Comparison of ENCODE assay signal across 8 mouse cellular contexts in the genomic region with DNA sequence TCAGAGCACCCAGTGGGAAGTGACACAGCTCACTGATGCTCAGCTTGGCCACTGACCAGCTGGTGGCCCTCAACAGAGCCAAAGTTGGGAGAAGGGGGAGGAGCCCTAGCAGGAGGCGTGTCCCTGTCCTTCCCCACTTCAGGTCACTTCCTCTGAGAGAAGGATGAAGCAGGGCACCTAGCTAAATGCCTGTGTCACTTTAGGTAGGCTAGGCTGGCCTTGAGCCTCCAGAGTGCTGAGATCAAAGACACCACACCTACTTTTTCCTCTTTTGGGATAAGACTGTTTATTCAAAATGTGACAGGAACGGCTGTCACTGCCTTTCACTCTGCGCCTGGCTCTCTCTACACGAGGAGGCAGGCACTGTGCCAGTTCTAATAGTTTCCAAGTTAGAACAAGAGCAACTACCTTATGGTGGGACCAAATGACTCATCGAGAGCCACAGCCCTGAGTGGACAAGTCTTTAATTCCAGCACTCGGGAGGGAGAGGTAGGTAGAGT. TPM values are rescaled to one million over a fixed set of nuclear protein-coding genes. Genes with fewer than 3 reads are reported as not detected.
A peak's percentile ranks its signal among the peaks of the same experiment; 100 is the strongest.
DNase-seq lines count a peak whose midpoint lies in the region; ATAC-seq and TF ChIP-seq lines count a peak whose summit lies in the region.

No protein-coding gene starts in this region.

- no peak for TF ChIP-seq CTCF in layer of hippocampus, adult 2 months (conservative IDR thresholded peaks at IDR 0.05)

- no peak overlapping the region for H3K9ac ChIP-seq in kidney, embryonic 14.5 days (ENCODE audit: low read depth, low read length)
- 0 out of 2 replicates have a peak overlapping the region, but pooled peaks have one; percentile 2 for H3K9ac ChIP-seq in heart, embryonic 13.5 days
- H3K9ac ChIP-seq in stomach, embryonic 14.5 days (replicated peaks; ENCODE audit: low read depth, low read length): no peak overlapping the region
- no peak overlapping the region for H3K9ac ChIP-seq in forebrain, embryonic 12.5 days
- no peak overlapping the region for H3K9ac ChIP-seq in neural tube, embryonic 15.5 days (replicated peaks)

- H3K27ac ChIP-seq in kidney, embryonic 14.5 days (ENCODE audit: low read depth, low read length): no peak overlapping the region
- peak overlapping the region; percentile 84 for H3K27ac ChIP-seq in heart, embryonic 13.5 days (replicated peaks)
- peak overlapping the region; percentile 49; the same call in 1 of the 2 replicates for H3K27ac ChIP-seq in layer of hippocampus, adult 2 months
- H3K27ac ChIP-seq in stomach, embryonic 14.5 days (ENCODE audit: low read length): peak overlapping the region; percentile 48; the same call in 1 of the 2 replicates
- H3K27ac ChIP-seq in forebrain, embryonic 12.5 days: no peak overlapping the region
- no peak overlapping the region for H3K27ac ChIP-seq in neural tube, embryonic 15.5 days (replicated peaks)

- H3K9me3 ChIP-seq in kidney, embryonic 14.5 days (ENCODE audit: control insufficient read depth, low read length): no peaks in the 10 kb centered on the region
- H3K9me3 ChIP-seq in heart, embryonic 13.5 days: no peaks in the 10 kb centered on the region
- H3K9me3 ChIP-seq in stomach, embryonic 14.5 days (ENCODE audit: control insufficient read depth, low read depth, low read length): no peaks in the 10 kb centered on the region
- H3K9me3 ChIP-seq in forebrain, embryonic 12.5 days: no peaks in the 10 kb centered on the region
- no peaks in the 10 kb centered on the region for H3K9me3 ChIP-seq in neural tube, embryonic 15.5 days (replicated peaks)

- peak; percentile 57 for DNase-seq in kidney, adult 18-20 months
- peak; percentile 59 for DNase-seq in layer of hippocampus, adult 2 months (ENCODE audit: low spot score in 2 of 2)
- no peak for DNase-seq in ovary, adult 18-20 months (ENCODE audit: low spot score)

- no peak for ATAC-seq in kidney, embryonic 14.5 days (ENCODE audit: low FRiP score, low TSS enrichment)
- ATAC-seq in heart, embryonic 13.5 days (ENCODE audit: extremely low read depth, insufficient number of reproducible peaks, low FRiP score, low TSS enrichment): peak; percentile 40
- ATAC-seq in stomach, embryonic 14.5 days (ENCODE audit: insufficient number of reproducible peaks, insufficient read depth, low FRiP score, low read depth): 0 out of 2 replicates have a peak, but pooled peaks have one; percentile 33
- ATAC-seq in forebrain, embryonic 12.5 days (ENCODE audit: low FRiP score): no peak
- no peak for ATAC-seq in neural tube, embryonic 15.5 days (ENCODE audit: low FRiP score)

- H3K27me3 ChIP-seq in kidney, embryonic 14.5 days (ENCODE audit: control insufficient read depth, insufficient read depth, low read length): no peaks in the 10 kb centered on the region
- H3K27me3 ChIP-seq in heart, embryonic 13.5 days (replicated peaks): no peaks in the 10 kb centered on the region
- no peaks in the 10 kb centered on the region for H3K27me3 ChIP-seq in stomach, embryonic 14.5 days (ENCODE audit: control insufficient read depth, insufficient read depth, low read length)
- no peaks in the 10 kb centered on the region for H3K27me3 ChIP-seq in forebrain, embryonic 12.5 days
- no peaks in the 10 kb centered on the region for H3K27me3 ChIP-seq in neural tube, embryonic 15.5 days (replicated peaks)

- peaks cover 6% of the 10 kb centered on the region for H3K4me1 ChIP-seq in kidney, embryonic 14.5 days (ENCODE audit: control insufficient read depth, insufficient read depth, low read length)
- peaks cover 28% of the 10 kb centered on the region for H3K4me1 ChIP-seq in heart, embryonic 13.5 days
- no peaks in the 10 kb centered on the region for H3K4me1 ChIP-seq in stomach, embryonic 14.5 days (ENCODE audit: control insufficient read depth, insufficient read depth, low read length)
- H3K4me1 ChIP-seq in forebrain, embryonic 12.5 days: no peaks in the 10 kb centered on the region
- no peaks in the 10 kb centered on the region for H3K4me1 ChIP-seq in neural tube, embryonic 15.5 days

- no peak overlapping the region for H3K4me2 ChIP-seq in kidney, embryonic 14.5 days (replicated peaks; ENCODE audit: low read depth, low read length)
- H3K4me2 ChIP-seq in heart, embryonic 13.5 days: peak overlapping the region; percentile 5; the same call in 1 of the 2 replicates
- H3K4me2 ChIP-seq in stomach, embryonic 14.5 days (replicated peaks; ENCODE audit: low read depth, low read length): no peak overlapping the region
- no peak overlapping the region for H3K4me2 ChIP-seq in forebrain, embryonic 12.5 days
- no peak overlapping the region for H3K4me2 ChIP-seq in neural tube, embryonic 15.5 days

- no peak overlapping the region for H3K4me3 ChIP-seq in kidney, embryonic 14.5 days (ENCODE audit: low read length)
- no peak overlapping the region for H3K4me3 ChIP-seq in heart, embryonic 13.5 days
- H3K4me3 ChIP-seq in layer of hippocampus, adult 2 months: no peak overlapping the region
- no peak overlapping the region for H3K4me3 ChIP-seq in stomach, embryonic 14.5 days (ENCODE audit: low read depth, low read length)
- no peak overlapping the region for H3K4me3 ChIP-seq in forebrain, embryonic 12.5 days (replicated peaks)
- H3K4me3 ChIP-seq in neural tube, embryonic 15.5 days (replicated peaks): no peak overlapping the region

- 81% methylated on average over 6 of the region's 6 CpGs for WGBS in kidney, embryonic 14.5 days
- WGBS in heart, embryonic 13.5 days: 38% methylated on average over 6 of the region's 6 CpGs
- WGBS in stomach, embryonic 14.5 days: 59% methylated on average over 6 of the region's 6 CpGs
- WGBS in forebrain, embryonic 12.5 days: 87% methylated on average over 6 of the region's 6 CpGs
- WGBS in neural tube, embryonic 15.5 days: 93% methylated on average over 6 of the region's 6 CpGs

- H3K36me3 ChIP-seq in kidney, embryonic 14.5 days (ENCODE audit: control insufficient read depth, insufficient read depth, low read length): peaks cover 44% of the 10 kb centered on the region
- H3K36me3 ChIP-seq in heart, embryonic 13.5 days: peaks cover 63% of the 10 kb centered on the region
- H3K36me3 ChIP-seq in stomach, embryonic 14.5 days (ENCODE audit: control insufficient read depth, insufficient read depth, low read length): peaks cover 37% of the 10 kb centered on the region
- peaks cover 63% of the 10 kb centered on the region for H3K36me3 ChIP-seq in forebrain, embryonic 12.5 days (replicated peaks)
- peaks cover 48% of the 10 kb centered on the region for H3K36me3 ChIP-seq in neural tube, embryonic 15.5 days

RNA-seq across cellular contexts. Expression of a gene that starts 9.7 kb away (rescaled TPM):
- 176 and 239 TPM in 2 replicates for polyA plus RNA-seq in kidney, embryonic 14.5 days (2014; fragmentation: Nextera tagmentation; extraction: Ambion mirVana)
- 259 and 266 TPM in 2 replicates for polyA plus RNA-seq in heart, embryonic 13.5 days (2015; fragmentation: Nextera tagmentation; extraction: Ambion mirVana)
- total RNA-seq in layer of hippocampus, adult 2 months (2021): 100 to 1,000 TPM; 131 to 134 TPM
- 272 and 280 TPM in 2 replicates for polyA plus RNA-seq in stomach, embryonic 14.5 days (2014; fragmentation: Nextera tagmentation; extraction: Ambion mirVana)
- 159 and 171 TPM in 2 replicates for polyA plus RNA-seq in forebrain, embryonic 12.5 days (2016; fragmentation: Nextera tagmentation; extraction: Ambion mirVana)
- polyA plus RNA-seq in neural tube, embryonic 15.5 days (2015; fragmentation: Nextera tagmentation; extraction: Ambion mirVana): 141 and 177 TPM in 2 replicates

RNA-seq across cellular contexts. Expression of a gene that starts 9.8 kb away (rescaled TPM):
- 458 and 497 TPM in 2 replicates for polyA plus RNA-seq in kidney, embryonic 14.5 days (2014; fragmentation: Nextera tagmentation; extraction: Ambion mirVana)
- 257 and 300 TPM in 2 replicates for polyA plus RNA-seq in heart, embryonic 13.5 days (2015; fragmentation: Nextera tagmentation; extraction: Ambion mirVana)
- 100 to 1,000 TPM; 198 to 202 TPM for total RNA-seq in layer of hippocampus, adult 2 months (2021)
- polyA plus RNA-seq in stomach, embryonic 14.5 days (2014; fragmentation: Nextera tagmentation; extraction: Ambion mirVana): 413 and 444 TPM in 2 replicates
- polyA plus RNA-seq in forebrain, embryonic 12.5 days (2016; fragmentation: Nextera tagmentation; extraction: Ambion mirVana): 314 and 342 TPM in 2 replicates
- polyA plus RNA-seq in neural tube, embryonic 15.5 days (2015; fragmentation: Nextera tagmentation; extraction: Ambion mirVana): 306 and 324 TPM in 2 replicates

RNA-seq across cellular contexts. Expression of a gene that starts 10.0 kb away (rescaled TPM):
- polyA plus RNA-seq in kidney, embryonic 14.5 days (2014; fragmentation: Nextera tagmentation; extraction: Ambion mirVana): 9.8 and 12.6 TPM in 2 replicates
- polyA plus RNA-seq in heart, embryonic 13.5 days (2015; fragmentation: Nextera tagmentation; extraction: Ambion mirVana): 3.4 and 5.3 TPM in 2 replicates
- total RNA-seq in layer of hippocampus, adult 2 months (2021): 1 to 10 TPM in 1 of 2 experiments, under 1 TPM in 1; 0.90 to 1.8 TPM
- polyA plus RNA-seq in stomach, embryonic 14.5 days (2014; fragmentation: Nextera tagmentation; extraction: Ambion mirVana): 8.5 and 11.3 TPM in 2 replicates
- polyA plus RNA-seq in forebrain, embryonic 12.5 days (2016; fragmentation: Nextera tagmentation; extraction: Ambion mirVana): 5.0 and 5.7 TPM in 2 replicates
- polyA plus RNA-seq in neural tube, embryonic 15.5 days (2015; fragmentation: Nextera tagmentation; extraction: Ambion mirVana): 10.3 and 19.2 TPM in 2 replicates

Comparison
In these comparisons a context has a peak if more than half of its experiments do, and no peak if none do; other contexts are left out.
1. ATAC-seq: peak in heart, embryonic 13.5 days (single experiment) and stomach, embryonic 14.5 days (single experiment); none in kidney, embryonic 14.5 days (single experiment), forebrain, embryonic 12.5 days (single experiment) and neural tube, embryonic 15.5 days (single experiment).
2. H3K27ac ChIP-seq: peak in heart, embryonic 13.5 days (single experiment), layer of hippocampus, adult 2 months (single experiment) and stomach, embryonic 14.5 days (single experiment); none in kidney, embryonic 14.5 days (single experiment), forebrain, embryonic 12.5 days (single experiment) and neural tube, embryonic 15.5 days (single experiment).